Mouse (Mus musculus): ENCODE results near the gene Tuba1b. TPM values are rescaled to one million over a fixed set of nuclear protein-coding genes. Genes with fewer than 3 reads are reported as not detected.
"Not testable (repeated sequence)": the region's sequence is repeated elsewhere in the genome, so short reads cannot be mapped to it uniquely, and the experiment has no call there.

Gene Tuba1b
- total RNA-seq, 2 experiments from 2014 or later, result 873 to 889 TPM

GRCm38 (mm10) chr15:98922581-98922980 lies 11.8 kb downstream of the Tuba1b start:
- DNase-seq, result no peak

GRCm38 (mm10) chr15:98921510-98921909 lies 12.9 kb downstream of the Tuba1b start:
- no peak for DNase-seq

- not testable (repeated sequence) for DNase-seq
Measured at GRCm38 (mm10) chr15:98918499-98918895, 15.9 kb downstream of the Tuba1b start.

GRCm38 (mm10) chr15:98917538-98918498 lies 16.5 kb downstream of the Tuba1b start, which contains the start of gene Lmbr1l:
Gene Lmbr1l, minus strand, starts transcription at chr15:98918231.
- peak; percentile 99 for DNase-seq

- peak; percentile 25 for DNase-seq
Measured at GRCm38 (mm10) chr15:98917091-98917490, 17.3 kb downstream of the Tuba1b start.

GRCm38 (mm10) chr15:98916016-98916415 lies 18.3 kb downstream of the Tuba1b start:
- DNase-seq, result no peak

- DNase-seq, result no peak
Measured at GRCm38 (mm10) chr15:98914903-98915302, 19.5 kb downstream of the Tuba1b start.

- peak; percentile 65 for DNase-seq
Measured at GRCm38 (mm10) chr15:98904692-98905091, 29.7 kb downstream of the Tuba1b start.

- no peak for DNase-seq
Measured at GRCm38 (mm10) chr15:98902600-98902999, 31.8 kb downstream of the Tuba1b start.

GRCm38 (mm10) chr15:98901530-98901929 lies 32.8 kb downstream of the Tuba1b start:
- DNase-seq, result no peak

- DNase-seq, result peak; percentile 39
Measured at GRCm38 (mm10) chr15:98897928-98898800, 36.2 kb downstream of the Tuba1b start, which contains the start of gene Dhh. Gene Dhh, minus strand, starts transcription at chr15:98898540.

GRCm38 (mm10) chr15:98897495-98897894 lies 36.9 kb downstream of the Tuba1b start:
- peak; percentile 66 for DNase-seq

GRCm38 (mm10) chr15:98895635-98896589 lies 38.5 kb downstream of the Tuba1b start:
- DNase-seq, result peak; percentile 58

- no peak for DNase-seq
Measured at GRCm38 (mm10) chr15:98894746-98895634, 39.4 kb downstream of the Tuba1b start.

- DNase-seq, result peak; percentile 40
Measured at GRCm38 (mm10) chr15:98893940-98894745, 40.2 kb downstream of the Tuba1b start, which contains the start of gene Rhebl1. Gene Rhebl1, minus strand, starts transcription at chr15:98894540.

GRCm38 (mm10) chr15:98893036-98893435 lies 41.3 kb downstream of the Tuba1b start:
- DNase-seq, result no peak

- peak; percentile 76 for DNase-seq
Measured at GRCm38 (mm10) chr15:98891907-98892606, 42.3 kb downstream of the Tuba1b start.

GRCm38 (mm10) chr15:98891198-98891742 lies 43.1 kb downstream of the Tuba1b start:
- no peak for DNase-seq

GRCm38 (mm10) chr15:98887526-98887925 lies 46.8 kb downstream of the Tuba1b start:
- no peak for DNase-seq

Measured in heart, postnatal 4 days (tissue).